Mouse (Mus musculus) brain, adult 2 months (tissue): ENCODE data around the gene Mybbp1a.
A peak's percentile ranks its signal among the peaks of the same experiment; 100 is the strongest.

ENCODE experiments used
- DNase-seq: peaks from one replicate; pipeline ENCODE4 v3.0.0; 2011; ENCODE audit warnings: low read depth, low spot score

Mybbp1a gene

GRCm38 (mm10) chr11:72477653-72478052, 36.5 kb downstream of the Mybbp1a start:
- DNase-seq = no peak

DNA sequence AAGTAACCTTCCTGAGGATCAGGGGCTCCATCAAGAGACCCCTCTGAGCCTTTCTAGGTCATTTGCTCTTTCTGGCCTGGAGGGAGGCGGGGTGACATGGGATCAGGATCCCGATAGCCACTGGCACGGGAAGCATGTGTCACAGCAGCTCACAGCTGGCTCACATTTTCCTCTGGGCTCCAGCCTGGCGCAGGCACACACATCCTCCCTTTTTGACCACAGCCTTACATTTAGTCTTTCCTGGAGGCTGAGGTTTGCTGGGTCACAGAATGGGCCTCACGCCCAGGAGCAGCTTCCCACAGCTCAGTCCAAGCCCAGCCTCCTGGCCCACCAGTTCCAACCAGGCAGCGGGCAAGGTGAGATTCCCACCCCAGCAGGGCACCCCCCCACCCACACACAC, 37.1 kb downstream of the Mybbp1a start:
- DNase-seq = no peak

GRCm38 (mm10) chr11:72479499-72479898, 38.3 kb downstream of the Mybbp1a start:
- DNase-seq = no peak

DNA sequence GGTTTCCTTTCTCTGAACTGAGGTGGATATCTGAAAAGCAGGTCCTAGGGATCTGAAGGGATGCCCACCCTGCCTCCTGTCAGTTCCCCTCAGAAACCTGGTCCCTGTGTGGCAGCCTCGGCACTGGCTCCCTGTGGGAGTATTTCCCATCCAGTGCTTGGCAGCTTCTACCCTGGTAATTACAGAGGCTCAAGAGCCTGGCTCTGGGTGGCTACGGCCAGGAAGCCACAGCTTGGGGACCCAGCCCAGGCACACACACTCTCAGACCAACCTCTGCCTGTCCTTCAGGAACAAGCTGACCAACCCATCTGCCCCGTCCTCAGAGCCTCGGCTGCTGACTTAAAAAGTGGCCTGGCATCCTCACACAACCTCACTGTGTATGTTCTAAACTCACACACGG, 40.2 kb downstream of the Mybbp1a start:
- DNase-seq = no peak

GRCm38 (mm10) chr11:72481952-72482351, 40.8 kb downstream of the Mybbp1a start:
- no peak for DNase-seq

DNA sequence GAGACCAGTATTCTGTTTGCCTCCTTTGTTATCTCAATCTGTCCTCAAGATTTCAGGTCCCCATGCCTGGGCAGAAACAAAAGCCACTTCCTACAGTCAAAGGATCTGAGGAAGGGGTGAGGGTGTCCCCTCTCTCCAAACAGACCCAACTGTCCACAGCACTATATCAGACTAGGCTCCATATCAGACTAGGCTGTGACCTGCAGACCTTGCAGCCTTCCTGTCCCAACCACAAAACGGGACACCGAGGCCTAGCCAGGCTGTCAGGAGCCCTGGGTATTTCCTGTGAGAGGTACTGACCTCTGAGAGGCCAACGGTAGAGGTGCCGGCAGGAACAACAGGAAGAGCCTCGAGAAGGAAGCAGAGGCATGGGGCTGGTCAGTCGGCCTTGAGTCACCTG, 43.4 kb downstream of the Mybbp1a start:
- DNase-seq = no peak

GRCm38 (mm10) chr11:72485157-72485556, 44.0 kb downstream of the Mybbp1a start:
- DNase-seq = peak; percentile 71

- no peak for DNase-seq
Measured at GRCm38 (mm10) chr11:72485960-72486359, 44.8 kb downstream of the Mybbp1a start.

DNA sequence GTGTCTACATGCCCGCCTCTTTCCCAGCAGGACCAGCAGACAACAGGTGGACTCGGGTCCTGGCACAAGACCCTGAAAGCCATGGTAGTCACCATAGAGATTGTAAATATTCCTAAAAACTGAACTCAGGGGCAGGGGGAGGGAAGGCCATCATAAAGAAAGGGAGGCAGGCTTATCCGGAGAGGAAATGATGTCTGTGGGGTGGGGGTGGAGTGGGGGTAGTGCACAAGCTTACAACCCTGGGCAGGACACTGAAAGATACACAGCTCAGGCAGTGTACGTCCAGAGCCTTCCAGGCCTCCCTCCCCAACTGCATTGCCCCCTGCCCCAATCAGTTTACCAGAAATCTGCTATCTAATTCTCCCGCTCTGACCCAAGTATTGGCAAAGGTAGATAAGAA, 46.0 kb downstream of the Mybbp1a start:
- DNase-seq = no peak

DNA sequence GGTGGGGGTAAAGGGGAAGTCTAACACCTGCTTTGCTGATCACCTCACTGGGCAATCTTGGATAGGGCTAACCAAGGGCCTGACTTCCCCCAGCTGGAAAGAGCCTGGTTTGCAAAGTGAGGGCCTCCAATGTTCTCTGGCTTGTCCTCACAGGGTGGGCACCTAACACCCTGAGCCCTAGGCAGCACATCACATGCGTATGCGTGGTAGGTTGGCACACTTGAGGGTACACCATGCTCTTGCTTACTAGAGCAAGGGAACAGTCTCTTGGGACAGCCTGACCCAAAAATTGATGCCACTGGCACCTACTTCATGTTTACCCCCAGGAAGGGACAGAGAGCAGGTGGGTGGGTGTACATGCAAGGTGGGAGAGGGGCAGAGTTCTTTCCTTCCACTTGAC, 46.6 kb downstream of the Mybbp1a start:
- DNase-seq = no peak

- DNase-seq = peak; percentile 93
Measured at GRCm38 (mm10) chr11:72488753-72489271, 47.7 kb downstream of the Mybbp1a start.

- DNase-seq = no peak
Measured at GRCm38 (mm10) chr11:72489397-72489796, 48.2 kb downstream of the Mybbp1a start.

DNA sequence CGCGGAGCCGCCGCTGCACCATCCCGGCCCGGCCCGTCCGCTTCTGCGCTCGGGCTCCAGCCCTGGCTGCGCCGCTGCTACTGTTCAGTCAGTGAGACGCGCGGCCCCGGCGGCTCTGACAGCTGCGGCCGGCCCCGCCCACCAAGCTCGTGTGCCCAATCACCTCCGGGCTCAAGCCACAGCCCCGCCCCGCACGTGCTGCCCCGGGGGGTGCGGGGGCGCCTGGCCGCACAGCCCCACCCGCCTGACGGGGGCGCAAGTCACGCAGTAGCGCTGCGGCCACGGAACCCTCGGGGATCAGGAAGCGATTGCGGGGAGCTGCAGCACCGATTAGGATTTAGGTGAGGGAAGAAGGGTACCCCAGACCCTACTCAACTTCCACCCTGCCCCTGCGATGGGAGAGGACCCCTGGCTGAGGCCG, 48.7 kb downstream of the Mybbp1a start, which contains the start of gene Spns2:
TSS of gene Spns2 (minus strand) at position 24 of the 421 bp plus-strand sequence.
- DNase-seq = peak; percentile 95

DNA sequence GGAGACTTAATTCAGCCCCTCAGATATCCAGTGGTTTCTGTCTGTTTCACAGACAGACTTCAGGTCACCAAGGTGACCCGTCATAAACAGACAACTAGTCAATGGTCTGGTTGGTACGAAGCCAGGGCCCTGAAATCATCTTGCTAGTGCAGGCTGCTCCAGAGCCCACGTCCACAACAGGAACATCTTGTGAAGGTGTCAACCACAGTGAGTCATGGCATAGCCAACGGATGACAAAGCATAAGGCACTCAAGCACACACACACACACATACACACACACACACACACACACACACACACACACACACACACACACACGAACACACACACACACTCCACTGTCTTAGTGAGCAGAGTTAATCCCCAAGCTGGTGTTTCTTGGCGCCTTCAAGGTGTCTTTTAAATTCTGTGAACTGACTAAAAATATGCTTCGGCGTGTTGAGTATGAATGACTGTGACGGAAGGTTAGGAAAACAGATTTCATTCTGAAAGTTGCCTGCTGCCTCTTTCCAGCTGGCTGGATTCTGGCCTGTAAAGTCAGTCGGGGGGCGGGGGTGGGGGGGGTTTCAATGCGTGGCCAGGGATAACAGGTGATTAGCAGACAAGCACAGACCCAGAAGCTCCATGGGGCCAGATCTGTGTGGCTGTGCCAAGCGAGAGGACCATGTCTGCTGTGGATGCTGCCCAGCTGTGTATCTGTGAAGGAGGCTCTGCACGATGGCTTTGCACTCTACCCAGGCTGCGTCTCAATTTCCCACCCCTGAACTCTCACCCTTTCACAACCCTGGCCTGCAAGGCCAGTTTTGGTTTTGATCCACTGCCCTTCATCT, 50.2 kb downstream of the Mybbp1a start:
- peak; percentile 89 for DNase-seq

- peak; percentile 53 for DNase-seq
Measured at GRCm38 (mm10) chr11:72494046-72494988, 53.2 kb downstream of the Mybbp1a start.

GRCm38 (mm10) chr11:72496066-72496465, 54.9 kb downstream of the Mybbp1a start:
- no peak for DNase-seq

- no peak for DNase-seq
Measured at GRCm38 (mm10) chr11:72496775-72497174, 55.6 kb downstream of the Mybbp1a start.

DNA sequence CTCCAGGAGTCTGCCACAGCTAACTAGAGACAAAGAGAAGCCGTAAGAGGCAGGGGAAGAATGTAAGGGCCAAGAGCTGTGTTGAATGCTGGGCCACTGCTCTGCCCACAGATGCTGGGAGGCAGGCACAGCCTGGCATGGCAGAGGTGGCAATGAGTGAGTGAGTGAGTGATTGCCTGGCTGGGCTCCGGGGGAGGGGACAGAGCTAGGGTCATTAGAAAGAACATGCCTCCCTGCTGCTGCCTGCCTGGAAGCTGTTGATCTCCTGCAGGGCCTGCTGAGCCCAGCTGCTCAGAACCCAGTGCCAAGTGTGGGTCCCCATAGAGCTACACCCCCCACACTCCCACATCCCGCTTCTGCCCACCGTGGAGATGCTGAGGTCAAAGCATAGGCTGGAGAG, 56.2 kb downstream of the Mybbp1a start:
- peak; percentile 61 for DNase-seq

GRCm38 (mm10) chr11:72500139-72500538, 59.0 kb downstream of the Mybbp1a start:
- no peak for DNase-seq
